Mouse (Mus musculus): ENCODE results near the gene Bcl2l12. TPM values are rescaled to one million over a fixed set of nuclear protein-coding genes. Genes with fewer than 3 reads are reported as not detected.
A peak's percentile ranks its signal among the peaks of the same experiment; 100 is the strongest.

The Bcl2l12 gene
- polyA plus RNA-seq (2015; fragmentation: Nextera tagmentation; extraction: Ambion mirVana) = 7.0 and 8.3 TPM in 2 replicates

- Histone ChIP-seq H3K27me3 (ENCODE audit: control insufficient read depth, insufficient read depth, low read depth, low read length) (no peaks in the 10 kb centered on the region), H3K4me1 (ENCODE audit: control insufficient read depth, insufficient read depth, low read length) (peaks cover 19% of the 10 kb centered on the region), H3K27ac (ENCODE audit: low read length) (peak within 1 kb of the TSS; percentile 78), H3K36me3 (ENCODE audit: control insufficient read depth, insufficient read depth, low read length) (peaks cover 24% of the 10 kb centered on the region), H3K9me3 (replicated peaks; ENCODE audit: control insufficient read depth, low read length, poor library complexity, severe bottlenecking) (no peaks in the 10 kb centered on the region), H3K4me2 (ENCODE audit: low read length) (peak within 1 kb of the TSS; percentile 90), H3K4me3 (ENCODE audit: low read depth, low read length) (peak within 1 kb of the TSS; percentile 64), H3K9ac (ENCODE audit: low read depth, low read length) (peak within 1 kb of the TSS; percentile 82)
- 3% methylated on average over 18 of the region's 18 CpGs for WGBS
- no peak for ATAC-seq
These were observed at the start of gene Bcl2l12 for GRCm38 (mm10) chr7:44998501-44998955. TSS of gene Bcl2l12 (minus strand) at chr7:44998712.

GRCm38 (mm10) chr7:45047491-45047890, 49.0 kb upstream of the Bcl2l12 start:
- Histone ChIP-seq H3K27ac (ENCODE audit: low read length) (no peak overlapping the region), H3K9me3 (replicated peaks; ENCODE audit: control insufficient read depth, low read length, poor library complexity, severe bottlenecking) (no peaks in the 10 kb centered on the region), H3K4me1 (ENCODE audit: control insufficient read depth, insufficient read depth, low read length) (peaks cover 9% of the 10 kb centered on the region), H3K9ac (ENCODE audit: low read depth, low read length) (no peak overlapping the region), H3K36me3 (ENCODE audit: control insufficient read depth, insufficient read depth, low read length) (peaks cover 62% of the 10 kb centered on the region), H3K27me3 (ENCODE audit: control insufficient read depth, insufficient read depth, low read depth, low read length) (no peaks in the 10 kb centered on the region), H3K4me3 (ENCODE audit: low read depth, low read length) (no peak overlapping the region), H3K4me2 (ENCODE audit: low read length) (no peak overlapping the region)
- no peak for ATAC-seq
- 96% methylated on average over 14 of the region's 14 CpGs for WGBS

GRCm38 (mm10) chr7:45046853-45047350, 48.4 kb upstream of the Bcl2l12 start:
- peaks cover 68% of the 10 kb centered on the region for H3K36me3 ChIP-seq (ENCODE audit: control insufficient read depth, insufficient read depth, low read length)
- no peak for ATAC-seq
- H3K4me3 ChIP-seq (ENCODE audit: low read depth, low read length) = no peak overlapping the region
- 96% methylated on average over 26 of the region's 26 CpGs for WGBS
- H3K9me3 ChIP-seq (replicated peaks; ENCODE audit: control insufficient read depth, low read length, poor library complexity, severe bottlenecking) = no peaks in the 10 kb centered on the region
- no peaks in the 10 kb centered on the region for H3K27me3 ChIP-seq (ENCODE audit: control insufficient read depth, insufficient read depth, low read depth, low read length)
- H3K9ac ChIP-seq (ENCODE audit: low read depth, low read length) = no peak overlapping the region
- peaks cover 9% of the 10 kb centered on the region for H3K4me1 ChIP-seq (ENCODE audit: control insufficient read depth, insufficient read depth, low read length)
- H3K27ac ChIP-seq (ENCODE audit: low read length) = no peak overlapping the region
- no peak overlapping the region for H3K4me2 ChIP-seq (ENCODE audit: low read length)

- H3K4me3 ChIP-seq (ENCODE audit: low read depth, low read length) = no peak overlapping the region
- no peak overlapping the region for H3K27ac ChIP-seq (ENCODE audit: low read length)
- no peaks in the 10 kb centered on the region for H3K27me3 ChIP-seq (ENCODE audit: control insufficient read depth, insufficient read depth, low read depth, low read length)
- peaks cover 4% of the 10 kb centered on the region; the same call in 1 of the 2 replicates for H3K4me1 ChIP-seq (ENCODE audit: control insufficient read depth, insufficient read depth, low read length)
- H3K9me3 ChIP-seq (replicated peaks; ENCODE audit: control insufficient read depth, low read length, poor library complexity, severe bottlenecking) = no peaks in the 10 kb centered on the region
- no peak for ATAC-seq
- WGBS = 94% methylated on average over 22 of the region's 22 CpGs
- H3K36me3 ChIP-seq (ENCODE audit: control insufficient read depth, insufficient read depth, low read length) = peaks cover 76% of the 10 kb centered on the region
- no peak overlapping the region for H3K9ac ChIP-seq (ENCODE audit: low read depth, low read length)
- no peak overlapping the region for H3K4me2 ChIP-seq (ENCODE audit: low read length)
These were observed 47.2 kb upstream of the Bcl2l12 start for GRCm38 (mm10) chr7:45045741-45046140.

- no peak overlapping the region for H3K4me3 ChIP-seq (ENCODE audit: low read depth, low read length)
- 97% methylated on average over 14 of the region's 14 CpGs for WGBS
- no peaks in the 10 kb centered on the region for H3K27me3 ChIP-seq (ENCODE audit: control insufficient read depth, insufficient read depth, low read depth, low read length)
- H3K9me3 ChIP-seq (replicated peaks; ENCODE audit: control insufficient read depth, low read length, poor library complexity, severe bottlenecking) = no peaks in the 10 kb centered on the region
- no peak overlapping the region for H3K9ac ChIP-seq (ENCODE audit: low read depth, low read length)
- H3K27ac ChIP-seq (ENCODE audit: low read length) = no peak overlapping the region
- ATAC-seq = no peak
- H3K4me1 ChIP-seq (ENCODE audit: control insufficient read depth, insufficient read depth, low read length) = no peaks in the 10 kb centered on the region
- peaks cover 78% of the 10 kb centered on the region for H3K36me3 ChIP-seq (ENCODE audit: control insufficient read depth, insufficient read depth, low read length)
- H3K4me2 ChIP-seq (ENCODE audit: low read length) = no peak overlapping the region
These were observed 44.8 kb upstream of the Bcl2l12 start for GRCm38 (mm10) chr7:45043307-45043706.

GRCm38 (mm10) chr7:45040851-45041250, 42.3 kb upstream of the Bcl2l12 start:
- Histone ChIP-seq H3K9ac (ENCODE audit: low read depth, low read length) (no peak overlapping the region), H3K4me2 (ENCODE audit: low read length) (no peak overlapping the region), H3K4me1 (ENCODE audit: control insufficient read depth, insufficient read depth, low read length) (no peaks in the 10 kb centered on the region), H3K27ac (ENCODE audit: low read length) (no peak overlapping the region), H3K27me3 (ENCODE audit: control insufficient read depth, insufficient read depth, low read depth, low read length) (no peaks in the 10 kb centered on the region), H3K4me3 (ENCODE audit: low read depth, low read length) (no peak overlapping the region), H3K9me3 (replicated peaks; ENCODE audit: control insufficient read depth, low read length, poor library complexity, severe bottlenecking) (no peaks in the 10 kb centered on the region), H3K36me3 (ENCODE audit: control insufficient read depth, insufficient read depth, low read length) (peaks cover 73% of the 10 kb centered on the region)
- WGBS = 94% methylated on average over 9 of the region's 9 CpGs
- ATAC-seq = no peak

- no peaks in the 10 kb centered on the region for H3K4me1 ChIP-seq (ENCODE audit: control insufficient read depth, insufficient read depth, low read length)
- no peak overlapping the region for H3K4me3 ChIP-seq (ENCODE audit: low read depth, low read length)
- no peak overlapping the region for H3K9ac ChIP-seq (ENCODE audit: low read depth, low read length)
- H3K4me2 ChIP-seq (ENCODE audit: low read length) = no peak overlapping the region
- ATAC-seq = no peak
- WGBS = 95% methylated on average over 9 of the region's 9 CpGs
- H3K27ac ChIP-seq (ENCODE audit: low read length) = no peak overlapping the region
- H3K9me3 ChIP-seq (replicated peaks; ENCODE audit: control insufficient read depth, low read length, poor library complexity, severe bottlenecking) = no peaks in the 10 kb centered on the region
- H3K27me3 ChIP-seq (ENCODE audit: control insufficient read depth, insufficient read depth, low read depth, low read length) = no peaks in the 10 kb centered on the region
- H3K36me3 ChIP-seq (ENCODE audit: control insufficient read depth, insufficient read depth, low read length) = peaks cover 81% of the 10 kb centered on the region
These were observed 39.9 kb upstream of the Bcl2l12 start for GRCm38 (mm10) chr7:45038411-45038810.

- no peak overlapping the region for H3K9ac ChIP-seq (ENCODE audit: low read depth, low read length)
- H3K4me3 ChIP-seq (ENCODE audit: low read depth, low read length) = no peak overlapping the region
- H3K36me3 ChIP-seq (ENCODE audit: control insufficient read depth, insufficient read depth, low read length) = peaks cover 75% of the 10 kb centered on the region
- no peaks in the 10 kb centered on the region for H3K27me3 ChIP-seq (ENCODE audit: control insufficient read depth, insufficient read depth, low read depth, low read length)
- no peak overlapping the region for H3K27ac ChIP-seq (ENCODE audit: low read length)
- 71% methylated on average over 7 of the region's 7 CpGs for WGBS
- no peaks in the 10 kb centered on the region for H3K9me3 ChIP-seq (replicated peaks; ENCODE audit: control insufficient read depth, low read length, poor library complexity, severe bottlenecking)
- H3K4me1 ChIP-seq (ENCODE audit: control insufficient read depth, insufficient read depth, low read length) = no peaks in the 10 kb centered on the region
- no peak for ATAC-seq
- no peak overlapping the region for H3K4me2 ChIP-seq (ENCODE audit: low read length)
These were observed 39.3 kb upstream of the Bcl2l12 start for GRCm38 (mm10) chr7:45037720-45038361.

GRCm38 (mm10) chr7:45036702-45037101, 38.2 kb upstream of the Bcl2l12 start:
- Histone ChIP-seq H3K4me3 (ENCODE audit: low read depth, low read length) (no peak overlapping the region), H3K36me3 (ENCODE audit: control insufficient read depth, insufficient read depth, low read length) (peaks cover 73% of the 10 kb centered on the region), H3K9me3 (replicated peaks; ENCODE audit: control insufficient read depth, low read length, poor library complexity, severe bottlenecking) (no peaks in the 10 kb centered on the region), H3K4me1 (ENCODE audit: control insufficient read depth, insufficient read depth, low read length) (no peaks in the 10 kb centered on the region), H3K9ac (ENCODE audit: low read depth, low read length) (no peak overlapping the region), H3K4me2 (ENCODE audit: low read length) (no peak overlapping the region), H3K27me3 (ENCODE audit: control insufficient read depth, insufficient read depth, low read depth, low read length) (no peaks in the 10 kb centered on the region), H3K27ac (ENCODE audit: low read length) (no peak overlapping the region)
- WGBS = 91% methylated on average over 11 of the region's 11 CpGs
- no peak for ATAC-seq

Measured in midbrain, embryonic 16.5 days (tissue).